Mouse (Mus musculus) heart, adult 10 weeks (tissue): ENCODE results near the gene Olfr104-ps. TPM values are rescaled to one million over a fixed set of nuclear protein-coding genes. Genes with fewer than 3 reads are reported as not detected.

ENCODE experiments used
- polyA plus RNA-seq: library from polyadenylated mRNA; stranded (reverse); fragments of 350-450 nt; fragmentation: Illumina TruSeq; extraction: RNeasy Lipid Tissue Mini Kit (QIAGEN cat#74804); gene quantifications from one replicate; pipeline ENCODE4 v1.2.3, GENCODE M21; 2014; ENCODE audit warnings: low read depth, low replicate concordance

Olfr104-ps gene
- polyA plus RNA-seq: not detected

GRCm38 (mm10) chr17:37359282-37359681, at the start of gene Olfr104-ps:
Olfr104-ps (plus strand) TSS chr17:37359582.

GRCm38 (mm10) chr17:37316954-37317353, 42.4 kb upstream of the Olfr104-ps start, which contains the start of gene Olfr102:
Olfr102 (minus strand) TSS chr17:37317054.

GRCm38 (mm10) chr17:37339598-37339997, 19.8 kb upstream of the Olfr104-ps start, which contains the start of gene Olfr103:
Olfr103 (minus strand) TSS chr17:37339698.

GRCm38 (mm10) chr17:37378733-37379132, 19.4 kb downstream of the Olfr104-ps start, which contains the start of gene Olfr105-ps:
Olfr105-ps (plus strand) TSS chr17:37379033.

GRCm38 (mm10) chr17:37390093-37390492, 30.7 kb downstream of the Olfr104-ps start, which contains the start of gene Olfr106-ps:
Olfr106-ps (plus strand) TSS chr17:37390393.

GRCm38 (mm10) chr17:37398926-37399325, 39.5 kb downstream of the Olfr104-ps start, which contains the start of gene Olfr107:
Olfr107 (plus strand) TSS chr17:37399226.

Other genes starting within 250 kb of the Olfr104-ps start
- gene Olfr92, start 239.5 kb upstream of the Olfr104-ps start, polyA plus RNA-seq: not detected
- not detected for gene Olfr93, start 198.1 kb upstream of the Olfr104-ps start, polyA plus RNA-seq
- not detected for gene Ubd, start 165.7 kb upstream of the Olfr104-ps start, polyA plus RNA-seq
- gene Olfr94, start 158.6 kb upstream of the Olfr104-ps start, polyA plus RNA-seq: not detected
- gene Olfr95, start 146.5 kb upstream of the Olfr104-ps start, polyA plus RNA-seq: not detected
- gene Olfr96, start 139.4 kb upstream of the Olfr104-ps start, polyA plus RNA-seq: not detected
- gene Olfr97, start 122.3 kb upstream of the Olfr104-ps start, polyA plus RNA-seq: not detected
- gene Olfr98, start 95.8 kb upstream of the Olfr104-ps start, polyA plus RNA-seq: not detected
- 6.0 TPM for gene H2-M3, start 89.4 kb upstream of the Olfr104-ps start, polyA plus RNA-seq
- not detected for gene Olfr99, start 76.1 kb upstream of the Olfr104-ps start, polyA plus RNA-seq
- gene Olfr101, start 55.3 kb upstream of the Olfr104-ps start, polyA plus RNA-seq: not detected
- not detected for gene Olfr102, start 42.5 kb upstream of the Olfr104-ps start, polyA plus RNA-seq
- not detected for gene Olfr103, start 19.9 kb upstream of the Olfr104-ps start, polyA plus RNA-seq
- gene Olfr105-ps, start 19.5 kb downstream of the Olfr104-ps start, polyA plus RNA-seq: not detected
- gene Olfr106-ps, start 30.8 kb downstream of the Olfr104-ps start, polyA plus RNA-seq: not detected
- gene Olfr107, start 39.6 kb downstream of the Olfr104-ps start, polyA plus RNA-seq: not detected
- not detected for gene Olfr108, start 85.9 kb downstream of the Olfr104-ps start, polyA plus RNA-seq
- not detected for gene Olfr109, start 99.3 kb downstream of the Olfr104-ps start, polyA plus RNA-seq
- not detected for gene H2-M2, start 124.0 kb downstream of the Olfr104-ps start, polyA plus RNA-seq
- gene Olfr110, start 132.9 kb downstream of the Olfr104-ps start, polyA plus RNA-seq: not detected
- not detected for gene Olfr111, start 148.4 kb downstream of the Olfr104-ps start, polyA plus RNA-seq
- gene Olfr112, start 209.9 kb downstream of the Olfr104-ps start, polyA plus RNA-seq: not detected
- gene Olfr113, start 218.1 kb downstream of the Olfr104-ps start, polyA plus RNA-seq: not detected
- not detected for gene Olfr114, start 233.2 kb downstream of the Olfr104-ps start, polyA plus RNA-seq